Mouse (Mus musculus): Measurements from ENCODE around the gene Atp2a2.

- no peak for TF ChIP-seq HCFC1 (IDR thresholded peaks at IDR 0.05; ENCODE audit: borderline replicate concordance, insufficient read depth, low read length)
- TF ChIP-seq ZNF384 (IDR thresholded peaks at IDR 0.05; ENCODE audit: low read depth, low read length): 0 out of 2 replicates have a peak, but pooled peaks have one; percentile 32
- TF ChIP-seq CHD2 (IDR thresholded peaks at IDR 0.05; ENCODE audit: low read depth, low read length): no peak
- no peak for TF ChIP-seq ZC3H11A (IDR thresholded peaks at IDR 0.05; ENCODE audit: borderline replicate concordance, low read depth, low read length)
Observed at GRCm38 (mm10) chr5:122518247-122518646, 16.2 kb upstream of the Atp2a2 start.

All from ES-E14 (cell line).